Mouse (Mus musculus) MEL (cell line): ENCODE measurements around the gene Ctnnbip1. TPM values are rescaled to one million over a fixed set of nuclear protein-coding genes. Genes with fewer than 3 reads are reported as not detected.

Experiments used
- DNase-seq: peaks from one replicate; pipeline ENCODE4 v3.0.0; 2011; ENCODE audit warnings: low read depth, low spot score
- H3K27ac ChIP-seq: 2 replicates; pipeline ENCODE4 v1.5.1; 2012; ENCODE audit warnings: low read depth, mild to moderate bottlenecking, control low read depth, low read length, moderate library complexity; ENCODE audit not compliant: control insufficient read depth
- H3K27me3 ChIP-seq, 2 experiments: fragments of 150-350 bp in 1 of 2; sonication (generic) in 1 of 2; 2 replicates each; pipeline ENCODE4 v1.6.1; 2012; ENCODE audit warnings: low read length in 2 of 2, mild to moderate bottlenecking in 2 of 2, improper control_type of control experiment in 1 of 2, moderate library complexity in 1 of 2; ENCODE audit not compliant: insufficient read depth in 2 of 2, control insufficient read depth in 1 of 2
- H3K36me3 ChIP-seq, 2 experiments: 2 replicates each; pipeline ENCODE4 v1.6.1; 2012 to 2014; ENCODE audit warnings: low read length in 2 of 2, improper control_type of control experiment in 1 of 2, inconsistent platforms in 1 of 2, mild to moderate bottlenecking in 1 of 2; ENCODE audit not compliant: insufficient read depth in 2 of 2, control insufficient read depth in 1 of 2
- H3K4me1 ChIP-seq, 2 experiments: fragments of 150-350 bp in 1 of 2; sonication (generic) in 1 of 2; 2 replicates each; pipeline ENCODE4 v1.6.1; 2012; ENCODE audit warnings: low read length in 2 of 2, improper control_type of control experiment in 1 of 2, mild to moderate bottlenecking in 1 of 2; ENCODE audit not compliant: insufficient read depth in 2 of 2, control insufficient read depth in 1 of 2
- H3K4me3 ChIP-seq, 2 experiments: fragments of 150-350 bp in 1 of 2; sonication (generic) in 1 of 2; 2 replicates each; pipeline ENCODE4 v1.5.1; 2012; ENCODE audit warnings: low read depth in 2 of 2, low read length in 2 of 2, mild to moderate bottlenecking in 2 of 2, moderate library complexity in 2 of 2, control low read depth in 1 of 2, improper control_type of control experiment in 1 of 2; ENCODE audit not compliant: control insufficient read depth in 1 of 2, insufficient read depth in 1 of 2
- H3K79me2 ChIP-seq: 2 replicates; pipeline ENCODE4 v1.6.1; 2012; ENCODE audit warnings: mild to moderate bottlenecking, low read length, moderate library complexity; ENCODE audit not compliant: control insufficient read depth, poor library complexity, insufficient read depth
- H3K9ac ChIP-seq: 2 replicates; pipeline ENCODE4 v1.6.1; 2012; ENCODE audit warnings: low read depth, mild to moderate bottlenecking, control low read depth, low read length, moderate library complexity; ENCODE audit not compliant: control insufficient read depth, poor library complexity, severe bottlenecking
- H3K9me3 ChIP-seq: fragments of 150-350 bp; sonication (generic); replicated peaks from 2 replicates; pipeline ENCODE4 v1.6.1; 2012; ENCODE audit warnings: mild to moderate bottlenecking, low read length, improper control_type of control experiment, moderate library complexity; ENCODE audit not compliant: insufficient read depth
- BHLHE40 ChIP-seq: IDR thresholded peaks from 2 replicates; pipeline ENCODE4 v1.6.1; 2012; ENCODE audit warnings: low read depth, mild to moderate bottlenecking, inconsistent platforms, low read length, improper control_type of control experiment, borderline replicate concordance
- CHD1 ChIP-seq: IDR thresholded peaks from 2 replicates; pipeline ENCODE4 v1.6.1; 2012; ENCODE audit warnings: low read depth, mild to moderate bottlenecking, inconsistent platforms, low read length, improper control_type of control experiment
- CHD2 ChIP-seq: IDR thresholded peaks from 2 replicates; pipeline ENCODE4 v1.6.1; 2011; ENCODE audit warnings: low read length, improper control_type of control experiment
- CTCF ChIP-seq, 3 experiments: IDR thresholded peaks in 2 of 3; conservative IDR thresholded peaks in 1 of 3; 2 replicates each; pipeline ENCODE4 v1.5.1; 2011 to 2012; ENCODE audit warnings: low read length in 3 of 3, low read depth in 2 of 3, mild to moderate bottlenecking in 2 of 3, improper control_type of control experiment in 1 of 3, inconsistent platforms in 1 of 3, mixed read lengths in 1 of 3, moderate library complexity in 1 of 3; ENCODE audit not compliant: control insufficient read depth in 1 of 3, insufficient read depth in 1 of 3, poor library complexity in 1 of 3, severe bottlenecking in 1 of 3
- E2F4 ChIP-seq: IDR thresholded peaks from 2 replicates; pipeline ENCODE4 v1.6.1; 2011; ENCODE audit warnings: low read depth, low read length, improper control_type of control experiment, borderline replicate concordance
- EP300 ChIP-seq, 2 experiments: IDR thresholded peaks; 2 replicates each; pipeline ENCODE4 v1.6.1; 2011; ENCODE audit warnings: improper control_type of control experiment in 2 of 2, low read length in 2 of 2, low read depth in 1 of 2, mild to moderate bottlenecking in 1 of 2
- ETS1 ChIP-seq: IDR thresholded peaks from 2 replicates; pipeline ENCODE4 v1.6.1; 2012; ENCODE audit warnings: low read depth, mild to moderate bottlenecking, inconsistent platforms, low read length, improper control_type of control experiment, moderate library complexity
- GABPA ChIP-seq: IDR thresholded peaks from 2 replicates; pipeline ENCODE4 v1.6.1; 2012; ENCODE audit warnings: low read depth, mild to moderate bottlenecking, inconsistent platforms, low read length, improper control_type of control experiment, moderate library complexity
- HCFC1 ChIP-seq: IDR thresholded peaks from 2 replicates; pipeline ENCODE4 v1.6.1; 2012; ENCODE audit warnings: low read depth, mild to moderate bottlenecking, inconsistent platforms, low read length, improper control_type of control experiment, moderate library complexity
- JUND ChIP-seq: IDR thresholded peaks from 2 replicates; pipeline ENCODE4 v1.6.1; 2011; ENCODE audit warnings: low read depth, mild to moderate bottlenecking, improper control_type of control experiment, low read length
- KAT2A ChIP-seq: conservative IDR thresholded peaks from 2 replicates; pipeline ENCODE4 v1.6.1; 2012; ENCODE audit warnings: low read depth, low read length, improper control_type of control experiment, inconsistent platforms
- MAFK ChIP-seq: IDR thresholded peaks from 2 replicates; pipeline ENCODE4 v1.6.1; 2011; ENCODE audit warnings: low read depth, mild to moderate bottlenecking, low read length, improper control_type of control experiment, borderline replicate concordance
- MAX ChIP-seq: IDR thresholded peaks from 2 replicates; pipeline ENCODE4 v1.6.1; 2011; ENCODE audit warnings: low read length, improper control_type of control experiment
- MAZ ChIP-seq: IDR thresholded peaks from 2 replicates; pipeline ENCODE4 v1.6.1; 2012; ENCODE audit warnings: low read depth, mild to moderate bottlenecking, inconsistent platforms, low read length, improper control_type of control experiment
- MEF2A ChIP-seq: IDR thresholded peaks from 2 replicates; pipeline ENCODE4 v1.6.1; 2014; ENCODE audit warnings: low read depth, mild to moderate bottlenecking, inconsistent platforms, low read length, improper control_type of control experiment; ENCODE audit not compliant: poor library complexity, insufficient replicate concordance, severe bottlenecking; ENCODE audit errors: extremely low read depth
- MYC ChIP-seq: IDR thresholded peaks from 2 replicates; pipeline ENCODE4 v1.6.1; 2011; ENCODE audit warnings: low read depth, mild to moderate bottlenecking, low read length, improper control_type of control experiment, moderate library complexity
- NELFE ChIP-seq: IDR thresholded peaks from 2 replicates; pipeline ENCODE4 v1.6.1; 2011; ENCODE audit warnings: low read depth, low read length, improper control_type of control experiment
- NRF1 ChIP-seq: IDR thresholded peaks from 2 replicates; pipeline ENCODE4 v1.6.1; 2014; ENCODE audit warnings: low read depth, mild to moderate bottlenecking, inconsistent platforms, low read length, improper control_type of control experiment, moderate library complexity; ENCODE audit not compliant: poor library complexity, insufficient read depth, severe bottlenecking
- POLR2A ChIP-seq, 2 experiments: IDR thresholded peaks; 2 replicates each; pipeline ENCODE4 v1.6.1; 2011 to 2012; ENCODE audit warnings: low read length in 2 of 2, mild to moderate bottlenecking in 2 of 2, control low read depth in 1 of 2, improper control_type of control experiment in 1 of 2, low read depth in 1 of 2, moderate library complexity in 1 of 2; ENCODE audit not compliant: control insufficient read depth in 1 of 2, insufficient read depth in 1 of 2, poor library complexity in 1 of 2
- POLR2AphosphoS2 ChIP-seq: IDR thresholded peaks from 2 replicates; pipeline ENCODE4 v1.6.1; 2011; ENCODE audit warnings: low read length, improper control_type of control experiment
- POLR2AphosphoS5 ChIP-seq: IDR thresholded peaks from 2 replicates; pipeline ENCODE4 v1.6.1; 2012; ENCODE audit warnings: low read depth, borderline replicate concordance, mild to moderate bottlenecking, inconsistent platforms, low read length, moderate library complexity, mixed read lengths
- RCOR1 ChIP-seq: IDR thresholded peaks from 2 replicates; pipeline ENCODE4 v1.6.1; 2012; ENCODE audit warnings: low read depth, mild to moderate bottlenecking, inconsistent platforms, low read length, improper control_type of control experiment
- SMC3 ChIP-seq: IDR thresholded peaks from 2 replicates; pipeline ENCODE4 v1.6.1; 2011; ENCODE audit warnings: low read depth, low read length, improper control_type of control experiment
- UBTF ChIP-seq: IDR thresholded peaks from 2 replicates; pipeline ENCODE4 v1.6.1; 2012; ENCODE audit warnings: low read depth, mild to moderate bottlenecking, inconsistent platforms, low read length, improper control_type of control experiment, moderate library complexity, borderline replicate concordance; ENCODE audit not compliant: insufficient read depth
- USF1 ChIP-seq: IDR thresholded peaks from 2 replicates; pipeline ENCODE4 v1.6.1; 2014; ENCODE audit warnings: low read depth, mild to moderate bottlenecking, inconsistent platforms, low read length, improper control_type of control experiment, moderate library complexity
- USF2 ChIP-seq, 2 experiments: IDR thresholded peaks; 2 replicates each; pipeline ENCODE4 v1.6.1; 2011 to 2012; ENCODE audit warnings: improper control_type of control experiment in 2 of 2, low read length in 2 of 2, borderline replicate concordance in 1 of 2, inconsistent platforms in 1 of 2, low read depth in 1 of 2, mild to moderate bottlenecking in 1 of 2; ENCODE audit not compliant: insufficient read depth in 1 of 2
- ZC3H11A ChIP-seq: IDR thresholded peaks from 2 replicates; pipeline ENCODE4 v1.6.1; 2012; ENCODE audit warnings: low read depth, mild to moderate bottlenecking, inconsistent platforms, low read length, improper control_type of control experiment
- ZMIZ1 ChIP-seq: IDR thresholded peaks from 2 replicates; pipeline ENCODE4 v1.6.1; 2012; ENCODE audit warnings: low read depth, mild to moderate bottlenecking, inconsistent platforms, low read length, improper control_type of control experiment, moderate library complexity
- ZNF384 ChIP-seq: IDR thresholded peaks from 2 replicates; pipeline ENCODE4 v1.6.1; 2012; ENCODE audit warnings: low read depth, mild to moderate bottlenecking, inconsistent platforms, low read length, improper control_type of control experiment
- polyA plus RNA-seq, 2 experiments: library from polyadenylated mRNA; stranded (reverse) in 1 of 2; unstranded in 1 of 2; fragments of >175 nt in 1 of 2; fragments of >200 nt in 1 of 2; gene quantifications; 2 replicates each; pipeline versions ENCODE4 v1.2.1 to v1.2.4; 2012; ENCODE audit warnings: low replicate concordance in 2 of 2, low read depth in 1 of 2; ENCODE audit not compliant: insufficient read length in 2 of 2, insufficient read depth in 1 of 2, missing spikeins in 1 of 2
- total RNA-seq: library from RNA; depleted of rRNA; stranded (reverse); fragments of 300-350 nt; gene quantifications from 2 replicates; pipeline ENCODE4 v1.2.3, GENCODE M21; 2012

The Ctnnbip1 gene
- total and polyA plus RNA-seq, 3 experiments = 12.7 to 20.2 TPM; not detected in 1

- no peak for TF ChIP-seq RCOR1
- no peak for TF ChIP-seq UBTF
- TF ChIP-seq E2F4 = no peak
- TF ChIP-seq KAT2A = no peak
- TF ChIP-seq MEF2A = no peak
- TF ChIP-seq ZC3H11A = no peak
- no peak for TF ChIP-seq POLR2AphosphoS5
- no peak for TF ChIP-seq MAX
- no peak for TF ChIP-seq JUND
- TF ChIP-seq NELFE = no peak
- TF ChIP-seq MAZ = no peak
- TF ChIP-seq CHD1 = no peak
- no peak for TF ChIP-seq SMC3
- TF ChIP-seq BHLHE40 = no peak
- TF ChIP-seq EP300 (IDR thresholded peaks at IDR 0.05; ENCODE audit: low read depth in 1 of 2, low read length in 2 of 2) = no peak
- no peak for TF ChIP-seq ZNF384
- TF ChIP-seq NRF1 = no peak
- no peak for TF ChIP-seq GABPA
- TF ChIP-seq MAFK = no peak
- Histone ChIP-seq H3K4me3 (no peak overlapping the region), H3K36me3 (no peaks in the 10 kb centered on the region), H3K9ac (no peak overlapping the region), H3K27me3 (no peaks in the 10 kb centered on the region; a peak in 1 of 4 replicates), H3K4me1 (no peaks in the 10 kb centered on the region), H3K79me2 (no peaks in the 10 kb centered on the region), H3K9me3 (no peaks in the 10 kb centered on the region), H3K27ac (no peak overlapping the region)
- DNase-seq = no peak
Measured at GRCm38 (mm10) chr4:149576061-149576460, 58.0 kb downstream of the Ctnnbip1 start.

- Histone ChIP-seq H3K4me1 (no peaks in the 10 kb centered on the region), H3K36me3 (no peaks in the 10 kb centered on the region), H3K9me3 (no peaks in the 10 kb centered on the region), H3K27ac (no peak overlapping the region), H3K4me3 (no peak overlapping the region), H3K79me2 (no peaks in the 10 kb centered on the region), H3K27me3 (no peaks in the 10 kb centered on the region; a peak in 2 of 4 replicates), H3K9ac (no peak overlapping the region)
- TF ChIP-seq CTCF (IDR thresholded peaks at IDR 0.05 in 2 of 3, conservative IDR thresholded peaks at IDR 0.05 in 1 of 3; ENCODE audit: control insufficient read depth in 1 of 3, insufficient read depth in 1 of 3, low read depth in 2 of 3, low read length in 3 of 3, poor library complexity in 1 of 3, severe bottlenecking in 1 of 3) (no peak), POLR2AphosphoS5 (no peak), ZNF384 (no peak), ZMIZ1 (no peak), USF2 (IDR thresholded peaks at IDR 0.05; ENCODE audit: borderline replicate concordance in 1 of 2, insufficient read depth in 1 of 2, low read depth in 1 of 2, low read length in 2 of 2) (no peak), USF1 (no peak), POLR2A (IDR thresholded peaks at IDR 0.05; ENCODE audit: control insufficient read depth in 1 of 2, insufficient read depth in 1 of 2, low read depth in 1 of 2, low read length in 2 of 2, poor library complexity in 1 of 2) (no peak), ETS1 (no peak), POLR2AphosphoS2 (no peak), MYC (no peak), MAZ (no peak), NRF1 (no peak), BHLHE40 (no peak), HCFC1 (no peak), CHD2 (no peak), MEF2A (no peak)
- DNase-seq = no peak
Measured at GRCm38 (mm10) chr4:149576993-149577548, 59.0 kb downstream of the Ctnnbip1 start.
